Mouse (Mus musculus): ENCODE data around the gene 2610044O15Rik8. TPM values are rescaled to one million over a fixed set of nuclear protein-coding genes. Genes with fewer than 3 reads are reported as not detected.
A peak's percentile ranks its signal among the peaks of the same experiment; 100 is the strongest.
"Not testable (repeated sequence)": the region's sequence is repeated elsewhere in the genome, so short reads cannot be mapped to it uniquely, and the experiment has no call there.

2610044O15Rik8 gene
- 19.1 and 20.9 TPM in 2 replicates for polyA plus RNA-seq (2015; fragmentation: Nextera tagmentation; extraction: Ambion mirVana)

GRCm38 (mm10) chr8:129234027-129234733, at the start of gene 2610044O15Rik8:
2610044O15Rik8 (minus strand) TSS chr8:129234406.
- H3K27ac ChIP-seq, result peak within 1 kb of the TSS; percentile 98
- WGBS, result under 1% methylated on average over 18 of the region's 18 CpGs
- H3K27me3 ChIP-seq (replicated peaks), result no peaks in the 10 kb centered on the region
- ATAC-seq (ENCODE audit: insufficient read depth, low FRiP score, low read depth), result peak; percentile 99
- H3K36me3 ChIP-seq, result no peaks in the 10 kb centered on the region
- no peaks in the 10 kb centered on the region for H3K9me3 ChIP-seq
- H3K4me3 ChIP-seq (replicated peaks), result peak within 1 kb of the TSS; percentile 68
- peaks cover 5% of the 10 kb centered on the region; the same call in 1 of the 2 replicates for H3K4me1 ChIP-seq
- H3K9ac ChIP-seq, result peak within 1 kb of the TSS; percentile 56
- H3K4me2 ChIP-seq, result peak within 1 kb of the TSS; percentile 55

- WGBS, result 80% methylated on average over 1 of the region's 1 CpGs
- H3K36me3 ChIP-seq, result peaks cover 18% of the 10 kb centered on the region
- H3K27me3 ChIP-seq (replicated peaks), result no peaks in the 10 kb centered on the region
- H3K4me1 ChIP-seq, result no peaks in the 10 kb centered on the region
- no peak overlapping the region for H3K9ac ChIP-seq
- no peak overlapping the region for H3K27ac ChIP-seq
- no peak for ATAC-seq (ENCODE audit: insufficient read depth, low FRiP score, low read depth)
- no peak overlapping the region for H3K4me2 ChIP-seq
- H3K4me3 ChIP-seq (replicated peaks), result no peak overlapping the region
- peaks cover 5% of the 10 kb centered on the region; the same call in 1 of the 2 replicates for H3K9me3 ChIP-seq
These were observed 31.7 kb upstream of the 2610044O15Rik8 start for GRCm38 (mm10) chr8:129265918-129266317.

GRCm38 (mm10) chr8:129264296-129264695, 30.1 kb upstream of the 2610044O15Rik8 start:
- ATAC-seq (ENCODE audit: insufficient read depth, low FRiP score, low read depth), result no peak
- no peak overlapping the region for H3K27ac ChIP-seq
- H3K4me2 ChIP-seq, result peak overlapping the region; percentile 63; the same call in 1 of the 2 replicates
- H3K9ac ChIP-seq, result no peak overlapping the region
- WGBS, result 71% methylated on average over 2 of the region's 2 CpGs
- peaks cover 15% of the 10 kb centered on the region for H3K36me3 ChIP-seq
- H3K27me3 ChIP-seq (replicated peaks), result no peaks in the 10 kb centered on the region
- H3K9me3 ChIP-seq, result peaks cover 5% of the 10 kb centered on the region; the same call in 1 of the 2 replicates
- H3K4me1 ChIP-seq, result no peaks in the 10 kb centered on the region
- no peak overlapping the region for H3K4me3 ChIP-seq (replicated peaks)

- peak; percentile 97 for ATAC-seq (ENCODE audit: insufficient read depth, low FRiP score, low read depth)
- under 1% methylated on average over 24 of the region's 24 CpGs for WGBS
- peak overlapping the region; percentile 26; the same call in 1 of the 2 replicates for H3K27ac ChIP-seq
These were observed 29.2 kb upstream of the 2610044O15Rik8 start for GRCm38 (mm10) chr8:129263211-129263927.

GRCm38 (mm10) chr8:129233664-129234026, 561 bp downstream of the 2610044O15Rik8 start:
- Histone ChIP-seq H3K9ac (peak overlapping the region; percentile 56), H3K4me1 (peaks cover 5% of the 10 kb centered on the region; the same call in 1 of the 2 replicates), H3K4me2 (peak overlapping the region; percentile 55), H3K9me3 (no peaks in the 10 kb centered on the region), H3K36me3 (no peaks in the 10 kb centered on the region), H3K4me3 (replicated peaks) (peak overlapping the region; percentile 68), H3K27me3 (replicated peaks) (no peaks in the 10 kb centered on the region), H3K27ac (peak overlapping the region; percentile 98; the same call in 1 of the 2 replicates)
- no peak for ATAC-seq (ENCODE audit: insufficient read depth, low FRiP score, low read depth)
- WGBS, result 4% methylated on average over 9 of the region's 9 CpGs

More at GRCm38 (mm10) chr8:129263211-129263927, 29.2 kb upstream of the 2610044O15Rik8 start:
- H3K27me3 ChIP-seq (replicated peaks); H3K36me3 ChIP-seq; H3K4me1 ChIP-seq; H3K9ac ChIP-seq; H3K9me3 ChIP-seq: not testable (repeated sequence)
- peak overlapping the region; percentile 55 for H3K4me3 ChIP-seq (replicated peaks)
- peak overlapping the region; percentile 63 for H3K4me2 ChIP-seq

Other genes starting within 250 kb of the 2610044O15Rik8 start
- not detected in 2 replicates for gene Ccdc7a, start 168.9 kb downstream of the 2610044O15Rik8 start, polyA plus RNA-seq (2015; fragmentation: Nextera tagmentation; extraction: Ambion mirVana)
- gene Ccdc7b, start 167.3 kb downstream of the 2610044O15Rik8 start, polyA plus RNA-seq (2015; fragmentation: Nextera tagmentation; extraction: Ambion mirVana), result not detected in 2 replicates
- not detected in 2 replicates for gene Gm10999, start 102.7 kb downstream of the 2610044O15Rik8 start, polyA plus RNA-seq (2015; fragmentation: Nextera tagmentation; extraction: Ambion mirVana)